Mouse (Mus musculus) kidney, postnatal 0 days (tissue): ENCODE results near the gene Ccnt1. TPM values are rescaled to one million over a fixed set of nuclear protein-coding genes. Genes with fewer than 3 reads are reported as not detected.
A peak's percentile ranks its signal among the peaks of the same experiment; 100 is the strongest.

Source experiments
- ATAC-seq: fragments of 200-750 bp; cut with Nextera tagmentation; replicated peaks from 2 replicates; pipeline ENCODE4 v1.8.0; 2017; ENCODE audit warnings: low read depth, moderate number of reproducible peaks, moderate TSS enrichment, moderate library complexity; ENCODE audit not compliant: low FRiP score
- DNase-seq: peaks from one replicate; pipeline ENCODE4 v3.0.0-alpha.2; 2016; ENCODE audit warnings: low spot score
- H3K27ac ChIP-seq: fragments of 300-500 bp; sonication (generic); 2 replicates; pipeline ENCODE4 v1.5.1; 2014; ENCODE audit warnings: mild to moderate bottlenecking
- H3K27me3 ChIP-seq: fragments of 300-500 bp; sonication (generic); 2 replicates; pipeline ENCODE4 v1.6.1; 2014; ENCODE audit warnings: low read length, mixed read lengths; ENCODE audit not compliant: insufficient read depth
- H3K36me3 ChIP-seq: fragments of 300-500 bp; sonication (generic); 2 replicates; pipeline ENCODE4 v1.6.1; 2014; ENCODE audit warnings: low read length, mixed read lengths; ENCODE audit not compliant: insufficient read depth
- H3K4me1 ChIP-seq: fragments of 300-500 bp; sonication (generic); replicated peaks from 2 replicates; pipeline ENCODE4 v1.6.1; 2014; ENCODE audit warnings: antibody characterized with exemption, low read length, mixed read lengths; ENCODE audit not compliant: insufficient read depth
- H3K4me2 ChIP-seq: fragments of 300-500 bp; sonication (generic); 2 replicates; pipeline ENCODE4 v1.6.1; 2014; ENCODE audit warnings: mild to moderate bottlenecking, low read length, moderate library complexity, mixed read lengths
- H3K4me3 ChIP-seq: fragments of 300-500 bp; sonication (generic); replicated peaks from 2 replicates; pipeline ENCODE4 v1.5.1; 2014; ENCODE audit warnings: low read depth, low read length
- H3K9ac ChIP-seq: fragments of 300-500 bp; sonication (generic); 2 replicates; pipeline ENCODE4 v1.6.1; 2014; ENCODE audit warnings: low read depth, low read length
- H3K9me3 ChIP-seq: fragments of 300-500 bp; sonication (generic); replicated peaks from 2 replicates; pipeline ENCODE4 v1.6.1; 2016; ENCODE audit warnings: low read length, inconsistent platforms, mixed read lengths
- CTCF ChIP-seq: IDR thresholded peaks from 2 replicates; pipeline ENCODE4 v1.5.1; 2016; ENCODE audit warnings: antibody characterized with exemption, low read depth, mild to moderate bottlenecking, moderate library complexity
- WGBS: fragments of 180-500 bp; shearing (Covaris S2); extraction: QIAGEN DNeasy Blood & Tissue Kit; methylation state at CpG from one replicate; pipeline ENCODE4 v1.1.7; 2014; 5-methylcytosine and 5-hydroxymethylcytosine counted together
- polyA plus RNA-seq: library from polyadenylated mRNA; unstranded; fragments of >200 nt; fragmentation: Nextera tagmentation; extraction: Ambion mirVana; gene quantifications from 2 replicates; pipeline ENCODE4 v1.2.1, GENCODE M21; 2015

Gene Ccnt1
- polyA plus RNA-seq, 1 experiment from 2014 or later: 42.3 TPM

GRCm38 (mm10) chr15:98573293-98573692 is 2.6 kb upstream of the Ccnt1 start:
- H3K9ac ChIP-seq: no peak overlapping the region
- peaks cover 11% of the 10 kb centered on the region; the same call in 1 of the 2 replicates for H3K4me1 ChIP-seq
- no peaks in the 10 kb centered on the region for H3K36me3 ChIP-seq
- DNase-seq (no peak), ATAC-seq (no peak)
- H3K4me2 ChIP-seq: no peak overlapping the region
- 77% methylated on average over 4 of the region's 4 CpGs for WGBS
- no peaks in the 10 kb centered on the region for H3K27me3 ChIP-seq
- H3K9me3 ChIP-seq: no peaks in the 10 kb centered on the region
- no peak for TF ChIP-seq CTCF
- H3K27ac ChIP-seq: no peak overlapping the region
- no peak overlapping the region for H3K4me3 ChIP-seq

DNA sequence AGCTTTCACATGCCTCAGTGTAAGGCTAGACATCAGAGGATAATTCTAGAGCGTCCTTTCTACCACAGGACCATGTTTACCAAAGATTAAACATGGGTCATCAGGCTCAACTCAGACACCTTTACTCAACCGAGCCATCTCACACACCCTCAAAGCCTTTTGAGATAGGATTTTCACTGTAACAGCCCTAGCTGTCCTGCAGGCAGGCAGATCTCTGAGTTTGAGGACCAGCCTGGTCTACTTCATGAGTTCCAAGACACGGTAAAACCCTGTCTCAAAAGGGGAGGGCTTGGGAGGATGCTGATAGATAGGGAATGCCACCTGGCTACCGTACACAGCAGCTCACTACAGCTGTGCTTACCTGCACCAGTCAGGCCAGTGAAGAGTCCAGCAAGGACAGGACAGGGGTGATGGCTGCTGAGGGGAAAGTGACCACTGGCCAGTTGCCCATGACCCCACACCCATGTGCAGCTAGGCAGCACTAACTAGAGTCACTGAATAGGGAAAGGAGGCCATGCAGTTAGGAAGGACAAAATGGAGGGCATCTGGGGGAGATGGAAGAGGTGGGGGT is 843 bp downstream of the Ccnt1 start:
- TF ChIP-seq CTCF: no peak
- no peak overlapping the region for H3K4me3 ChIP-seq
- H3K4me1 ChIP-seq: peaks cover 26% of the 10 kb centered on the region
- no peak overlapping the region for H3K27ac ChIP-seq
- ATAC-seq (no peak), DNase-seq (no peak)
- WGBS: 88% methylated on average over 4 of the region's 4 CpGs
- no peaks in the 10 kb centered on the region for H3K27me3 ChIP-seq
- H3K36me3 ChIP-seq: no peaks in the 10 kb centered on the region
- H3K4me2 ChIP-seq: no peak overlapping the region
- no peaks in the 10 kb centered on the region for H3K9me3 ChIP-seq
- H3K9ac ChIP-seq: no peak overlapping the region

- Histone ChIP-seq H3K27me3 (no peaks in the 10 kb centered on the region), H3K36me3 (no peaks in the 10 kb centered on the region), H3K4me3 (no peak overlapping the region; the same call in 1 of the 2 replicates), H3K9me3 (no peaks in the 10 kb centered on the region), H3K9ac (peak overlapping the region; percentile 90), H3K4me2 (peak overlapping the region; percentile 72), H3K4me1 (peaks cover 26% of the 10 kb centered on the region), H3K27ac (peak overlapping the region; percentile 98)
- ATAC-seq (no peak), DNase-seq (no peak)
- no peak for TF ChIP-seq CTCF
- 59% methylated on average over 7 of the region's 7 CpGs for WGBS
Measured at GRCm38 (mm10) chr15:98569216-98569615, 1.5 kb downstream of the Ccnt1 start.

DNA sequence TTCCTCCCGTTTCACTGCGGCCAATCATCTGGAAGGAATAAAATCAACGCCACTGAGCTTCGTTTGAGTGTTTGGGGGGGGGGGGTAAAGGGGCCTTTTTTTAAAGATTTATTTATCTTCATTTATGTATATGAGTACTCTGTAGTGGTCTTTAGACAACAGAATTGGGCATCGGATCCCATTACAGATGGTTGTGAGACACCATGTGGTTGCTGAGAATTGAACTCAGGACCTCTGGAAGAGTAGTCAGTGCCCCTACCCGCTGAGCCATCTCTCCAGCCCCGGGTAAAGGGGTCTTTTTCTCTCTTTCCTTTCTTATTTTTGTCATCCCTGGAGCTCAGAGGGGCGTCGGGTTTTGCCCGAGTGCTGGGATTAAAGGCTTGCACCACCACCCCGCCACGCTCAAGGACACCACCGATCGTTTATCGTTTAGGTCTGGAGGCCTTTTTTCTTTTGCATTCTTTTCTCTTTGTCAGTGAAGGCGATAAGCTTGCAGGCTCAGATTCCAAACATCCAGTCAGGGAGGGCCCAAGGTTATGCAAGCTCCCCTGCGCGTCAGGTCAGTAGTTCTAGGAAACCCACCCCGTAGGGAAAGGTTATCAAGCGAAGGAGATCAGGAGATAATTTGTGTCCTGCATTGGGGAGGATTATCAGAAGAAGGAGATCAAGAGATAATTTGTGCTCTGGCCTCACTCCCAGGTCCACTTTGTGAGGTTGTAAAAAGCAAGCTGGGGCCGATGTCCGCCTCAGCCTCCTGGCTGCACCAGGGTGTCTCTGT is 2.3 kb downstream of the Ccnt1 start:
- ATAC-seq (no peak), DNase-seq (peak; percentile 46)
- H3K36me3 ChIP-seq: 0 out of 2 replicates have a peak, but pooled peaks cover 3% of the 10 kb centered on the region
- no peak for TF ChIP-seq CTCF
- H3K4me3 ChIP-seq: peak overlapping the region; percentile 78
- no peaks in the 10 kb centered on the region for H3K27me3 ChIP-seq
- H3K9me3 ChIP-seq: no peaks in the 10 kb centered on the region
- WGBS: 3% methylated on average over 22 of the region's 22 CpGs
- peak overlapping the region; percentile 98 for H3K27ac ChIP-seq
- peak overlapping the region; percentile 90 for H3K9ac ChIP-seq
- peak overlapping the region; percentile 72 for H3K4me2 ChIP-seq
- peaks cover 26% of the 10 kb centered on the region for H3K4me1 ChIP-seq

GRCm38 (mm10) chr15:98567278-98568134 is 3.2 kb downstream of the Ccnt1 start:
- Histone ChIP-seq H3K27me3 (no peaks in the 10 kb centered on the region), H3K4me3 (peak overlapping the region; percentile 78), H3K36me3 (0 out of 2 replicates have a peak, but pooled peaks cover 5% of the 10 kb centered on the region), H3K9me3 (no peaks in the 10 kb centered on the region), H3K4me1 (peaks cover 26% of the 10 kb centered on the region), H3K9ac (peak overlapping the region; percentile 90), H3K27ac (peak overlapping the region; percentile 98), H3K4me2 (peak overlapping the region; percentile 74)
- ATAC-seq: peak; percentile 95
- peak; percentile 99 for DNase-seq
- TF ChIP-seq CTCF: peak; percentile 39
- under 1% methylated on average over 88 of the region's 88 CpGs for WGBS

DNA sequence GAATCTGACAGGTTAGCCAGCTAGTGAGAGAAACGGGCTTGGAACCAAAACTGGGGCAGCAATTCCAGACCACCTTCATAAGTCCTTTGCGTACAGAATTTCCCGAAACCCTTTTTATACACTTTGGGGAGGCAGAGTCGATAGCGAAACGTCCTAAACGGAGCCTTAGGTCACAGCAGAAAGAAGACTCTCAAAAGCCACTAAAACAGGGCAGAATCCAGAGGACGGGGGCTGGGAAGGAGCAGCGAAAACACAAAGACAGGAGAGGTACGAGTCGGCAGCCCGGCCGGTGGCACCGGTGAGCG is 3.8 kb downstream of the Ccnt1 start:
- Histone ChIP-seq H3K4me1 (peaks cover 26% of the 10 kb centered on the region), H3K27ac (peak overlapping the region; percentile 96), H3K36me3 (0 out of 2 replicates have a peak, but pooled peaks cover 5% of the 10 kb centered on the region), H3K4me3 (peak overlapping the region; percentile 78), H3K9me3 (no peaks in the 10 kb centered on the region), H3K9ac (peak overlapping the region; percentile 84), H3K4me2 (peak overlapping the region; percentile 74), H3K27me3 (no peaks in the 10 kb centered on the region)
- ATAC-seq (no peak), DNase-seq (no peak)
- no peak for TF ChIP-seq CTCF
- WGBS: 0% methylated on average over 15 of the region's 15 CpGs
